Mouse (Mus musculus): ENCODE results near the gene Il1r2.

DNA sequence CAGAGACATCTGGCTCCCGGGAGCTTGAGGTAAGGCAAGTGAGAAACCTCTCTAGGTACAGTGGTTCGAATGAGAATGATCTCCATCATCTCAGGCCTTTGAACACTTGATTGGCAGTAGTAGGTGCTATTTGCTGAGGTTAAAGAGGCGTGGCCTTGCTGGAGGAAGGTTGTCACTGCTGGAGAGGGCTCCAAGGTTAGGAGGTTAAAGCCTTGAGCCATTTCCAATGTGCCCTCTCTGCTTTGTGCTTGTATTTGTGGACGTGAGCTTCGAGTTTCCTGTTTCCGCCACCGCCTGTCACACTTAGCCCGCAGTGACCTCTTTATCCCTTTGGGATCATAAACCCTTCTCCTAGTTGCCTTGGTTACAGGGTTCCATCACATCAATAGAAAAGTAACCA, 21.7 kb upstream of the Il1r2 start:
- TF ChIP-seq CTCF (conservative IDR thresholded peaks at IDR 0.05; ENCODE audit: low read length): no peak
- TF ChIP-seq NANOG (IDR thresholded peaks at IDR 0.05; ENCODE audit: borderline replicate concordance, low read length): no peak

Data from E14TG2a.4 (cell line).